Mouse (Mus musculus): ENCODE measurements around the gene Filip1.

DNA sequence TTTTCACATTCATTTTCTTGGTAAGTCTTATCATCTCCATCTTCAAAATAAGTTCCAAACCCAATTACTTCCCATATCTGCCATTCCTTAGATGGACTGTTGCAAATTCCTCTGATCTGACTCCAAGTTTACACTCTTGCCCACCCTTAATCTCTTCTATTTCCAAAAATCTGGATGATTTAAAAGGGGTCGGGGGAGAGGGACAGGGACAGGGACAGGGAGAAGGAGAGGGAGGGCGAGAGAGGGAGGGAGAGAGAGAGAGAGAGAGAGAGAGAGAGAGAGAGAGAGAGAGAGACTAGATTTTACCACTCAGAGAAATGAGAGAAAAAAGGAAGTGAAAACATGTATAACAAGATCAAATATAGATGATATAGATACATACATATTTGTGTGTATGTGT, 188.8 kb downstream of the Filip1 start:
- no peak for TF ChIP-seq CTCF (IDR thresholded peaks at IDR 0.05; ENCODE audit: borderline replicate concordance, insufficient read depth, low read depth, low read length)
- TF ChIP-seq POLR2A (IDR thresholded peaks at IDR 0.05; ENCODE audit: borderline replicate concordance, insufficient read depth, low read length) = no peak
